Mouse (Mus musculus): ENCODE data around the gene Msmp. TPM values are rescaled to one million over a fixed set of nuclear protein-coding genes. Genes with fewer than 3 reads are reported as not detected.
"Not testable (repeated sequence)": the region's sequence is repeated elsewhere in the genome, so short reads cannot be mapped to it uniquely, and the experiment has no call there.

Msmp gene
- polyA plus RNA-seq, 1 experiment from 2014 or later: not detected

DNA sequence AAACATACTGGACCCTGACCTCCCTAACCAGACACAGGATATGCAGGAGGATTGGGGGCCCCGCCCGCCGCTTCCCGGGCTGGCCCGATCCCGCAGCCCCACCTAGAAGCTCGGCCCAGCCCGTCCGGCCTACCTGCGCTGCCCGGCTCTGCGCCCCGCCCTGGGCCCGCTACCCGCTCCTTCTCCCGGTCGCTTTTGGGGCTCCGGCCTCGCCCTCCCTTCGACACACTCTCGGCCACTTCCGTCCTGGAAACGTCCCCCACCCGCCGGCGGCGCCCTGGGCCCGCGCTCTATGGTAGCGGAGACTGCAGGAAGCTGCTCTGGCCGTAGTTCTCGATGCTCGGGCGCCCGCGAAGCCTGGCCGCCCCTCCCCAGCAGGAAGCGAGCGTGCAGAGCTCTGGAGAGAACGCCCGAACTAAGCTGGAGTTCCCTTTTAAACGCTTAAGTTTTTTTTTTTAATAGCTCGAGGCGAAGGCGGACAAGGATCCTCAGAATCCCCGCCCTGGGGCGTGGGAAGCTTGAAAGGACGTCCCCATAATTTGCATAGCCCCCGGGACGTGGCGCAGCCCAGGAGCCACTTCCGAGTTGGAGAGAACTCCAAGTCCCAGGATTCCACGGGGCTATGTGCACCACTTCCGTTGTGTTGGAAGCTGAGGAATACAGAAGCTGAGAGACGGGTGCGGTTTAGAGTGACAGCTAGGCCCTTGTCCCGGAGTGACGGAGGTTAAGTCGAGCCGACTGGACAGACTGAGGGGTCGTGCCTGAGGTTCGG, 22.1 kb downstream of the Msmp start, which contains the start of the genes Creb3 and Tln1:
TSS of gene Creb3 (plus strand) at position 336 of the 772 bp plus-strand sequence.
TSS of gene Tln1 (minus strand) at position 695 of the 772 bp plus-strand sequence.
- H3K79me2 ChIP-seq (ENCODE audit: inconsistent target): peaks cover 62% of the 10 kb centered on the region
- peak within 1 kb of the TSS; percentile 94 for H3K4me3 ChIP-seq (ENCODE audit: inconsistent target)
- H3K36me3 ChIP-seq (ENCODE audit: inconsistent target): peaks cover 34% of the 10 kb centered on the region; the same call in 1 of the 2 replicates
- H3K27ac ChIP-seq: peak within 1 kb of the TSS; percentile 97
- under 1% methylated on average over 61 of the region's 62 CpGs for WGBS (ENCODE audit: missing documents)

DNA sequence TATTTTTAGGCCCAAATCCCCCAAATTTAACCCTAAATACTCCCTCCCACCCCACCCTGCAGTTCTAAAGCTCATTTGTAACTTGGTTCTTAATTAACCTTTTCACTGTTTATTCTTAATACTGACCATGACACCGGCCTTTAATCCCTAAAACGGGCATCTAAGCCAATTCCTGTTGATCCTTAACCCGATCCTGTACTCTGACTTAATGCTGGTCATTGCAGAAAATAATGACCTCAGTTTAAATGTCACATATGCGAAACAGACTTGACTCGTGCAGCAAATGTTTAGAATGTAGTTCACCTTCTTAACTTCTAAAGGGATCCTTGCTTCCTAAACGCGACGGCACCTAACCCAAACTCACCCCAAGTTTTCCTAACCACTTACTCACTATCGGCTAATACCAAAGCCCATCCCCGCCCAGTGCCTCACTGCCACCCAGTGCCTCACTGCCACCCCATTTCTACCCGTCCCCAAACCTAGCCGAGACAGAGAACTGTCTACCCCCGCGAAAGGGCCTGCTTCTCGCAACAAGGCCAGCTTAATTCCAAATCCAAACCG, 22.8 kb downstream of the Msmp start:
- Histone ChIP-seq H3K79me2 (ENCODE audit: inconsistent target) (peaks cover 68% of the 10 kb centered on the region), H3K27ac (peak overlapping the region; percentile 97), H3K4me3 (ENCODE audit: inconsistent target) (peak overlapping the region; percentile 94), H3K36me3 (ENCODE audit: inconsistent target) (peaks cover 34% of the 10 kb centered on the region)
- WGBS (ENCODE audit: missing documents): under 1% methylated on average over 16 of the region's 16 CpGs

DNA sequence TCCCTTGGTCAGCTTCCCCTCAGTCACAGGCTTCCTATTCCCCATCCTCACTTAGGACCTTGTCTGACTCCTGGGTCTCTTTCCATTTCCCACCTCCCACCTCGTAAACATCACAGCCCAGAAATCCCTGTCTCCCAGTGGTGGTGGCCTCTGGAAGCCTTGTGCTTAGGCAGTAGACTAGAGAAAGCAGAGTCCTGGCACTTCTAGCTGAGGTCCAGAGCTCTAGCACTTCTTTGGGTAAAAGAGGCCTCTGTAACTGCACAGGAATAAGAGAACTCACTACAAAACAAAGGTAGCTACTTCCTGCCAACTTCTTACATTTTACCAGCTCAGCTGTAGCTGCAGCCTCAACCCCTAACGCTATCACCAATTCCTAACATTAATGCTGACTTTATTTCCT, 23.3 kb downstream of the Msmp start:
- peaks cover 34% of the 10 kb centered on the region for H3K36me3 ChIP-seq (ENCODE audit: inconsistent target)
- H3K27ac ChIP-seq: peak overlapping the region; percentile 97
- peak overlapping the region; percentile 94 for H3K4me3 ChIP-seq (ENCODE audit: inconsistent target)
- H3K79me2 ChIP-seq (ENCODE audit: inconsistent target): peaks cover 74% of the 10 kb centered on the region
- WGBS (ENCODE audit: missing documents): 0% methylated on average over 2 of the region's 2 CpGs

DNA sequence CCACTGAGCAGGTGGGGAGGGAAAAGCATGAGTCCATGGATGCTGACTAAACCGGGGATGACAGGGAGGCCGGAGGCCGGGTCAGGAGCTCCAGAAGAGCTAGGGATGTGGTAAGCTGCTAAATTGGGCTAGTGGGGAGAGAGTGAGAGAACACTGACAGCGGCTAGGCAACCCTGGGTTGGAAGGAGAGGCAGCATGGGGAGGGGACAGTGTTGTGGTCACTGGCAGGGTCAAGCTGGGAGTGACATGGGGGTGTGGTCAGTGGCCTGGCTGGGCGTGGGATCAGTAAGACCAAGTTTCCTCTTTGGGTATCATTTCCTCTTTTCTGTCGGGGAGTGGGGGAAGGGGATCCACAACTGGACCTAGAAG, 24.1 kb downstream of the Msmp start:
- Histone ChIP-seq H3K36me3 (ENCODE audit: inconsistent target) (peaks cover 33% of the 10 kb centered on the region), H3K27ac (peak overlapping the region; percentile 97), H3K4me3 (ENCODE audit: inconsistent target) (peak overlapping the region; percentile 94), H3K79me2 (ENCODE audit: inconsistent target) (peaks cover 81% of the 10 kb centered on the region)
- 4% methylated on average over 6 of the region's 6 CpGs for WGBS (ENCODE audit: missing documents)

DNA sequence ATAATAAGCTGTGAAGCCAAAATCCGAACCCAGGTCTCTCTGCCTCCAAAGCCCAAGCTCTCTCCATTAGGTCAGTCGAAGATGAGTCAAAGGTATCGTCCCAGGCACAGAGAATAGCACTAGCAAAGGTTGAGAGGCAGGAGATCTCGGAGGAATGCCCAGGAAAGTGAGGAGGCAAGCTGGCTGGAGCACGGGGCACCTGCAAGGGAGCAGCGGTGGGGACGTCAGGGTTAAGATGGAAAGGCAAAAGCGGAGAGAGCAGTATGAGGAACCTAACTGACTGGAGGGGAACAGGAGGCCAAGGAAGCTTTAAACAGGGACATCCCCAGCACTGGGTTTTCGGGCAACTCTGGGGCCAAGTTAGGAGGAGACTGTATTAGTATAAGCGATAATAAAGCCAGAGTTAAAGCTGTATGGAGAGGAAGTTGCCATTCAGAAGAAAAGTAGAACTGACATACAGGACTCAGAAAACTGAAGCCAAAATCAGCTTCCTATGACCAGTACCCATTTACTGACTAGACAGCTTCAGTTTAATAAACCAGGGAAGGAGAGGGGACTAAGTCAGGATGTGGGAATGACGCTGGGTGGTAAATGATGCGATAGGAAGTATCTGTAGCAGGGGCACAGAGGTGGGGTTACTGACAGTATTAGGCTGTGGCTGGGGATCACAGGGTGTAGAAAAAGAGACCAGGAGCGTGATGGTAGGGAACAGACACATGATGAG, 24.6 kb downstream of the Msmp start:
- peak overlapping the region; percentile 94 for H3K4me3 ChIP-seq (ENCODE audit: inconsistent target)
- peaks cover 33% of the 10 kb centered on the region for H3K36me3 ChIP-seq (ENCODE audit: inconsistent target)
- H3K79me2 ChIP-seq (ENCODE audit: inconsistent target): peaks cover 87% of the 10 kb centered on the region
- H3K27ac ChIP-seq: peak overlapping the region; percentile 97
- WGBS (ENCODE audit: missing documents): 3% methylated on average over 12 of the region's 13 CpGs

DNA sequence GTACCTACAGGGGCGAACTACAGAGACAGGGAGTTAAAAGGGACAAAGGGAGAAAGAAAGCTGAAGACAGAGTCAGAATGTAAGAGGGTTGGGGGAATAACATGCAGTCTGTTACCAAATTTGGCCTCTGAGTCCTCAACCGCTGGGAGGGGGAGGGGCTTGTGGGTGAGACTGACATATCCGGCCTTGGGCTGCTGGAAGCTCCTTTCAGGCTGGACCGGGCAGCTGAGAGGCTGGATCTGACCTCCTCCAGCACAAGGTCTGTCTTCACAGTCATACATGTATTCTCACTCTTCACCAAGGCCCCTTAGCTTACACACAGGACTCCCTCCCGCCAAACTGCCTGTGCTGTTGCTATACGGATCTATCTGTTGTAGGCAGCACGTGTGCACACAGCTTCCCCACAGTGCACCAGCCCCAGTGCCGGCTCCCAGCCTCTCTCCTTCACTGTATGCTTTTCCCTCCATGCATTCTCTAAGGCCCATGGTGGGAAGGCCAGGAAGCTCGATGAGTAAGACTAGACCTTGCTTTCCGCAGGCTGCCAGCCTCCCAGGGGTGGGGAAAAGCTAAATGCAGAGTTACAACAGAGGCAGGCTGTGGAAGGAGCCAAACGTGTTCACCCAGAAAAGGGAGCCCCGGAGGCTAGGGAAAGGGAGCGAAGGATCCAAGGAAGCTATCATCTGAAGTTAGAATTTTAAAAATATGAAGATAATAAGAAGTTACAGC, 25.5 kb downstream of the Msmp start:
- WGBS (ENCODE audit: missing documents): 4% methylated on average over 13 of the region's 13 CpGs
- peak overlapping the region; percentile 97 for H3K27ac ChIP-seq
- peaks cover 90% of the 10 kb centered on the region for H3K79me2 ChIP-seq (ENCODE audit: inconsistent target)
- peak overlapping the region; percentile 94 for H3K4me3 ChIP-seq (ENCODE audit: inconsistent target)
- peaks cover 34% of the 10 kb centered on the region for H3K36me3 ChIP-seq (ENCODE audit: inconsistent target)

DNA sequence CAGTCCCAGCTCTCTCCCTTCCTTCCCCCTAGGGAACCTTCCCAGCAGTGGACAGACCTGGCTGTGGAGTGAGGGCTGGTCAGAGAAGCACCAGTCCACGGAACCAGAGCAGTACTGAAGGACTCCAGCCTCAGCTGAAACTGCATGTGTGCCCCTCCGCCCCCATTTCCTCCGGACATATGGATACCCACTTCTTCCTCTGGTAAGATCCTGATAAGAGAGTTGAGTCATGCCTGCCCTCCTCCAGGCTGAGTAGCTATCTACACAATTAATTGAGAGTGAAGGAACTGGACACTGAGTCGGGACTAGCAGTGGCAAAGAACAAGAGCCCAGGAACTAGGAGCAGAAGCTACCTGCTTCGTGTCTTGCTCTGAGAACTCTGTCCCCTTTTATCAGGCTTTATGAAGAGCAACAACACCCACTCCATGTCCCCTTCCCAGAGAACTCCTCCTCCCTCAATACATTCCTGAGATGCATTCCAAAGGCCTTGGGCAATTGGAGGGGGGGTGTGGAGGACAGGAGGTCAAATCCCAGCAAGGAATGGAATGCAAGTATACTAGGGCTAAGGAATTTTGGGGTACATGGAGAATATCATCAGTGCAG, 26.2 kb downstream of the Msmp start:
- H3K79me2 ChIP-seq (ENCODE audit: inconsistent target): peaks cover 90% of the 10 kb centered on the region
- 6% methylated on average over 5 of the region's 5 CpGs for WGBS (ENCODE audit: missing documents)
- H3K27ac ChIP-seq: peak overlapping the region; percentile 97
- H3K4me3 ChIP-seq (ENCODE audit: inconsistent target): peak overlapping the region; percentile 94
- H3K36me3 ChIP-seq (ENCODE audit: inconsistent target): peaks cover 41% of the 10 kb centered on the region

DNA sequence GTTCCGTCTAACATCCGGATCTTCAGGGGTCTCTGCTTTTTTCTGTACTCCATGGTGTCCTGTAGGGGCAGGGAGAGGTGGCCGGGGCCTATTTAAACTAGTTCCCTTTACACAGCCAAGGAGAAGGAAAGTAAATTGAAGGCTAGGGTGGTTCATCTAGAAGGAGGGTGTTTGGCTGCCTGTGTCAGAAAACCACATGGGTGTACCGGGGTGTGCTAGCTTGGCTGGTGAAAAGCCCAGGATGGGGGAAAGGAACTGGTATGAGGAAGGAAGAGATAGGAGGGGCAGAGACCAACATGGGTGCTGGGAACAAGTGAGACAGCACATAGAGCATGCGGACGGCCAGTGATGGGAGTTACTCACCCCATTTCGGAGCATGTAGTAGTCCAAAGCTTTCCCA, 28.4 kb downstream of the Msmp start:
- Histone ChIP-seq H3K79me2 (ENCODE audit: inconsistent target) (peaks cover 100% of the 10 kb centered on the region), H3K4me3 (ENCODE audit: inconsistent target) (no peak overlapping the region), H3K36me3 (ENCODE audit: inconsistent target) (peaks cover 63% of the 10 kb centered on the region), H3K27ac (peak overlapping the region; percentile 97)
- WGBS (ENCODE audit: missing documents): 32% methylated on average over 7 of the region's 7 CpGs

DNA sequence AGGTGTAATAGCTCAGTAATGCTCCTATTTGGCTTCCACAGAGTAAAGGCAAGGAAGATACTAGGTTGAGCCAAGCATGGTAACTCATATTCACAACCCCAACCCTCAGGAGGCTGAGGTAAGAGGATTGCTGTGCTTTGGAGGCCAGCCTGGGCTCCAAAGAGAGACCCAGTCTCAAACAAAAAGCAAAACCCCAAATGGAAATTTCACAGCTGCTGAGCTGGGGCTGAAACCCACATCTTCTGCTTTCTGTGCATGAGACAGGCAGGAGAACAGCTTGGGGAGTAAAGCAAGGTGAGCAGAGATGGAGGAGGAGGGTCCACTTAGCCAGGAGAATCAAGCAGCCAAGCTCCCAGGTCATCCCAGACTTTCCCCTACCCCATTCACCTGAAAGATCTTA, 30.4 kb downstream of the Msmp start:
- H3K4me3 ChIP-seq (ENCODE audit: inconsistent target): no peak overlapping the region
- no peak overlapping the region for H3K27ac ChIP-seq
- peaks cover 83% of the 10 kb centered on the region for H3K36me3 ChIP-seq (ENCODE audit: inconsistent target)
- H3K79me2 ChIP-seq (ENCODE audit: inconsistent target): peaks cover 100% of the 10 kb centered on the region

DNA sequence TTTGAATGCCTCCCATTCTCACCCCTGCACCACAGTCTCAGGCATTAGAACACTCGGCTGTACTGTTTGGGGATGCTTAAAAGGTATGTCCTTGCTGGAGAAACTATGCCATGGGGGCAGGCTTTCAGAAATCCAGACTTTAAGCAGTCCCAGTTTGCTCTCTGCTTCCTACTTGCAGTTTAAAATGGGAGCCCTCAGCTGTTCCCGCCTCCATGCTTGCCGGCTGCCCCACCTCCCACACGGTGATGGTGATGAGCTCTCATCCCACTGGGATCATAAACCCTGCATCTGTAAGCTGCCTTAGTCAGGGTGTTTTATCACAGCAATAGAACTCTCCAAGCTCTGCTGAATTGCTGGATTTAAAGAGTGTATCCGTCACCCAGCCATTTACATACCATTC, 31.9 kb downstream of the Msmp start:
- no peak overlapping the region for H3K4me3 ChIP-seq (ENCODE audit: inconsistent target)
- H3K79me2 ChIP-seq (ENCODE audit: inconsistent target): peaks cover 100% of the 10 kb centered on the region
- no peak overlapping the region for H3K27ac ChIP-seq
- WGBS (ENCODE audit: missing documents): 97% methylated on average over 5 of the region's 5 CpGs
- peaks cover 98% of the 10 kb centered on the region for H3K36me3 ChIP-seq (ENCODE audit: inconsistent target)

DNA sequence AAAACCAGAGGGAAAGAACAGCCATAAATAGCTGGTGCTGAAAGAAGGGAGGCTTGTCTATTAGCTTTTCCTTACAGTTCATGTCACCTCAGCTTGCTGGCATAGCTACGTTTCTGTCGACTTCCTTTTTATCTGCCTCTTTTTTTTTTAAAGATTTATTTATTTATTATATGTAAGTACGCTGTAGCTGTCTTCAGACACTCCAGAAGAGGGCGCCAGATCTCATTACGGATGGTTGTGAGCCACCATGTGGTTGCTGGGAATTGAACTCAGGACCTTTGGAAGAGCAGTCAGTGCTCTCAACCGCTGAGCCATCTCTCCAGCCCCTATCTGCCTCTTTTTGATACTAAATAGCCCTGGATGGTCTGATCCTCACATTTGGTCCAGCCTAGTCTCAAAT, 32.4 kb downstream of the Msmp start:
- not testable (repeated sequence) for H3K4me3 ChIP-seq (ENCODE audit: inconsistent target); H3K27ac ChIP-seq
- WGBS (ENCODE audit: missing documents): 60% methylated on average over 1 of the region's 6 CpGs
- Histone ChIP-seq H3K79me2 (ENCODE audit: inconsistent target) (peaks cover 100% of the 10 kb centered on the region), H3K36me3 (ENCODE audit: inconsistent target) (peaks cover 97% of the 10 kb centered on the region)

DNA sequence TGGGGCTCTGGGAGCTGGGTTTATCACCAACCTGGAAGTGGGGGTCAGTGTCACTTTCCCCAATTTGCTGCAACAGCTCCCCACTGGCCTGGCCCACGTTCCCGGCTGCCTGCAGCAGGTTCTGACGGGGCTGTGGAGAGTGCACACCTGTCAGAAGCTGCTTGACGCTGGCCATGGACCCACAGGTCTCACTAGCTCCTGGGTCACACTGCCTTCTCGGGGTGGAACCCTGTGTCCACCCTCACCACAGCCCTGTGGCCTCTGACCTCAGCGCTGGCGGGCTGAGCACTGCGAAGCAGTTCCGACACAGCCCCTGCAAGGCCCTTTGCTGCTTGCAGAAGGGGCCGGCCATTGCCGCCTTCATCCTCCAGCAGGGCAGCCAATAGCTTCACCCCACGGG, 35.2 kb downstream of the Msmp start:
- Histone ChIP-seq H3K79me2 (ENCODE audit: inconsistent target) (peaks cover 89% of the 10 kb centered on the region), H3K36me3 (ENCODE audit: inconsistent target) (peaks cover 98% of the 10 kb centered on the region), H3K4me3 (ENCODE audit: inconsistent target) (no peak overlapping the region), H3K27ac (no peak overlapping the region)
- 92% methylated on average over 12 of the region's 12 CpGs for WGBS (ENCODE audit: missing documents)

DNA sequence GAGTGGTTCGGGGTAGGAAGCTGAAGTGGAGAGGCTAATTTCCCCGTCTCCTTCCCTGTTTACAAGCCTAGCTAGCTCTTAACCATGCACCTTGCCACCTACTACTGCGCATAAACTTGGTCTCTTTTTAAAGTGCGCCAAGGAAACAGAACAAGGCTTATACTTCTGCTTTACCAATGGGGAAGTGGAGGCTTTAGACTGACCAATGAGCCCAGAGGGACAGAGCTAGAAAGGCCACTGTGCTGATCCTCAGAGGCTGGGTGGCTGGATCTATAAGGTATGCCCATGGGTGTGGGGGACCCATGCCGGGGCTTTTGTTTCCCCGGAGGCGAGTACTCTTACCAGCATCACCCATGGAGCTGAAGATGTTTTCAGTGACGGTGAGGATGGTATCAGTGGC, 37.1 kb downstream of the Msmp start:
- no peak overlapping the region for H3K27ac ChIP-seq
- peaks cover 71% of the 10 kb centered on the region for H3K79me2 ChIP-seq (ENCODE audit: inconsistent target)
- peaks cover 98% of the 10 kb centered on the region for H3K36me3 ChIP-seq (ENCODE audit: inconsistent target)
- 91% methylated on average over 8 of the region's 8 CpGs for WGBS (ENCODE audit: missing documents)
- no peak overlapping the region for H3K4me3 ChIP-seq (ENCODE audit: inconsistent target)

DNA sequence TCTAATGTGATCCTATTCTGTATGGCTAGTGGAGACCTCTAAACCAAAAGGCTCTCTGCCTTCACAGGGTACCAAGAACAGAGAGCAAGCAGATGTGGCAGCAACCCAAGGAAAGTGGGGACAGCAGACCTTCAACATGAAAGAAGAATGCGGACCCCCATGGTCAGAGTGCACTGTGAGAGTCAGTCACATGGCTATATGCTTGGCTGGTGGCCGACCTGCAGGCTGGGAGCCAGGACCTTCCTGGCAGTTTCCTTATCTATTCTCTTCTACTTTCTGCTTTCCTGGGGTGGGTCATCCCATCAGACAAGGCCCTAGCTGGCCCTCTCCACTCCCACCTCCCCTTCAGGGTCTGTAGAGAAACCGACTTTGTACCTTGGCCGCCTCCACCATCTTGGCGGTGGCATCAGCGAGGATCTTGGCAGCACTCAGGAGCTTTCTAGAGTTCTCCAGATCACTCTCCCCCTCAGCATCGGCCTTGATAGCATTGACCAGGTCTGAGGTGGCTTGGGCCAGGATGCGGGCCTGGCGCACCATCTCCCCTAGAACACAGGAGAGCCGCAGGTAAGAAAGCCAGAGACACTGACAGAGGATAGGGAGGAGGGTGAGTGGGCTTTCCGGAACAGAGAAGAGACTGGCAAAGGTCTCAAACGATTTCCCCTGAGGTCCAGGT, 37.8 kb downstream of the Msmp start:
- WGBS (ENCODE audit: missing documents): 93% methylated on average over 12 of the region's 12 CpGs
- H3K79me2 ChIP-seq (ENCODE audit: inconsistent target): peaks cover 70% of the 10 kb centered on the region; the same call in 1 of the 2 replicates
- no peak overlapping the region for H3K27ac ChIP-seq
- peaks cover 98% of the 10 kb centered on the region for H3K36me3 ChIP-seq (ENCODE audit: inconsistent target)
- no peak overlapping the region for H3K4me3 ChIP-seq (ENCODE audit: inconsistent target)
